Mouse (Mus musculus) myocyte (in vitro differentiated cells): ENCODE data around the gene Cdc123. TPM values are rescaled to one million over a fixed set of nuclear protein-coding genes. Genes with fewer than 3 reads are reported as not detected.

Experiments
- H3K27me3 ChIP-seq: one replicate; pipeline ENCODE4 v1.6.1; 2011; ENCODE audit not compliant: control insufficient read depth, insufficient read depth, insufficient read length
- H3K36me3 ChIP-seq: one replicate; pipeline ENCODE4 v1.6.1; 2011; ENCODE audit not compliant: control insufficient read depth, insufficient read depth
- H3K4me2 ChIP-seq: one replicate; pipeline ENCODE4 v1.6.1; 2011; ENCODE audit warnings: low read depth, control low read depth
- H3K4me3 ChIP-seq: one replicate; pipeline ENCODE4 v1.5.1; 2011; ENCODE audit warnings: mild to moderate bottlenecking, control low read depth, moderate library complexity
- H3K79me2 ChIP-seq: one replicate; pipeline ENCODE4 v1.6.1; 2011; ENCODE audit not compliant: control insufficient read depth, insufficient read depth
- H3ac ChIP-seq: one replicate; pipeline ENCODE4 v1.6.1; 2011; ENCODE audit not compliant: control insufficient read depth, insufficient read length
- CEBPB ChIP-seq: IDR thresholded peaks from 2 replicates; pipeline ENCODE4 v1.6.1; 2011; ENCODE audit warnings: mild to moderate bottlenecking, moderate library complexity; ENCODE audit not compliant: poor library complexity, insufficient read depth, severe bottlenecking
- E2F4 ChIP-seq: IDR thresholded peaks from one replicate; pipeline ENCODE4 v1.6.1; 2011; ENCODE audit warnings: mild to moderate bottlenecking, control low read depth, moderate library complexity; ENCODE audit not compliant: insufficient read depth
- MAX ChIP-seq: IDR thresholded peaks from one replicate; pipeline ENCODE4 v1.6.1; 2011; ENCODE audit warnings: low read depth, mild to moderate bottlenecking, control low read depth
- MYOD1 ChIP-seq, 3 experiments: IDR thresholded peaks; one replicate each; pipeline ENCODE4 v1.6.1; 2011; ENCODE audit warnings: control low read depth in 2 of 3, low read depth in 2 of 3, mild to moderate bottlenecking in 2 of 3, moderate library complexity in 1 of 3; ENCODE audit not compliant: insufficient read length in 2 of 3, control insufficient read depth in 1 of 3
- MYOG ChIP-seq, 3 experiments: IDR thresholded peaks; one replicate each; pipeline ENCODE4 v1.6.1; 2011; ENCODE audit warnings: control low read depth in 2 of 3, low read depth in 2 of 3, mild to moderate bottlenecking in 2 of 3; ENCODE audit not compliant: insufficient read length in 2 of 3, control insufficient read depth in 1 of 3, insufficient read depth in 1 of 3
- POLR2A ChIP-seq: IDR thresholded peaks from one replicate; pipeline ENCODE4 v1.6.1; 2011; ENCODE audit warnings: low read depth, mild to moderate bottlenecking, control low read depth, moderate library complexity; ENCODE audit not compliant: insufficient read length
- POLR2AphosphoS2 ChIP-seq: IDR thresholded peaks from one replicate; pipeline ENCODE4 v1.6.1; 2011; ENCODE audit warnings: low read depth, control low read depth; ENCODE audit not compliant: insufficient read length
- REST ChIP-seq: IDR thresholded peaks from one replicate; pipeline ENCODE4 v1.6.1; 2011; ENCODE audit warnings: mild to moderate bottlenecking, control low read depth, moderate library complexity; ENCODE audit not compliant: insufficient read depth, insufficient read length
- SRF ChIP-seq: IDR thresholded peaks from one replicate; pipeline ENCODE4 v1.6.1; 2011; ENCODE audit warnings: low read depth; ENCODE audit not compliant: control insufficient read depth, insufficient read length
- TCF12 ChIP-seq: IDR thresholded peaks from one replicate; pipeline ENCODE4 v1.6.1; 2011; ENCODE audit warnings: mild to moderate bottlenecking, control low read depth; ENCODE audit not compliant: poor library complexity, insufficient read depth, severe bottlenecking
- TCF3 ChIP-seq: IDR thresholded peaks from one replicate; pipeline ENCODE4 v1.6.1; 2011; ENCODE audit warnings: low read depth, control low read depth; ENCODE audit not compliant: insufficient read length
- USF1 ChIP-seq: IDR thresholded peaks from one replicate; pipeline ENCODE4 v1.6.1; 2011; ENCODE audit warnings: low read depth, mild to moderate bottlenecking, control low read depth, moderate library complexity
- polyA plus RNA-seq: library from polyadenylated mRNA; unstranded; fragments of >200 nt; fragmentation: generic; extraction: Trizol; gene quantifications from one replicate; pipeline ENCODE4 v1.2.1, GENCODE M21; 2012; ENCODE audit warnings: missing spikeins

Gene Cdc123
- polyA plus RNA-seq, 1 experiment = 102 TPM

GRCm38 (mm10) chr2:5869746-5870145 lies 24.8 kb upstream of the Cdc123 start:
- TF ChIP-seq POLR2A = no peak
- Histone ChIP-seq H3K4me3 (no peak overlapping the region), H3K4me2 (no peak overlapping the region), H3K79me2 (no peaks in the 10 kb centered on the region), H3K36me3 (peaks cover 57% of the 10 kb centered on the region), H3ac (no peak overlapping the region), H3K27me3 (no peaks in the 10 kb centered on the region)

GRCm38 (mm10) chr2:5867681-5868080 lies 22.7 kb upstream of the Cdc123 start:
- Histone ChIP-seq H3K36me3 (peaks cover 48% of the 10 kb centered on the region), H3K79me2 (no peaks in the 10 kb centered on the region), H3K4me2 (no peak overlapping the region), H3ac (no peak overlapping the region), H3K27me3 (no peaks in the 10 kb centered on the region), H3K4me3 (no peak overlapping the region)
- TF ChIP-seq SRF (no peak), MAX (no peak), CEBPB (no peak), REST (no peak), MYOG (IDR thresholded peaks at IDR 0.05; ENCODE audit: control insufficient read depth in 1 of 3, insufficient read depth in 1 of 3, insufficient read length in 2 of 3, low read depth in 2 of 3) (no peak), TCF3 (no peak), POLR2A (no peak), MYOD1 (IDR thresholded peaks at IDR 0.05; ENCODE audit: control insufficient read depth in 1 of 3, insufficient read length in 2 of 3, low read depth in 2 of 3) (no peak), POLR2AphosphoS2 (no peak), TCF12 (no peak), USF1 (no peak), E2F4 (no peak)

- H3K36me3 ChIP-seq = peaks cover 38% of the 10 kb centered on the region
- H3K4me2 ChIP-seq = no peak within 1 kb of the TSS
- no peaks in the 10 kb centered on the region for H3K79me2 ChIP-seq
- H3K27me3 ChIP-seq = no peaks in the 10 kb centered on the region
- H3ac ChIP-seq = no peak within 1 kb of the TSS
- TF ChIP-seq CEBPB (no peak), MYOG (IDR thresholded peaks at IDR 0.05; ENCODE audit: control insufficient read depth in 1 of 3, insufficient read depth in 1 of 3, insufficient read length in 2 of 3, low read depth in 2 of 3) (no peak), SRF (no peak), MYOD1 (IDR thresholded peaks at IDR 0.05; ENCODE audit: control insufficient read depth in 1 of 3, insufficient read length in 2 of 3, low read depth in 2 of 3) (no peak), USF1 (no peak), TCF3 (no peak), MAX (no peak)
- no peak within 1 kb of the TSS for H3K4me3 ChIP-seq
Observed at GRCm38 (mm10) chr2:5862834-5863233, 17.9 kb upstream of the Cdc123 start, which contains the start of gene Gm13199. Gm13199 (minus strand) TSS chr2:5862934.

GRCm38 (mm10) chr2:5851866-5852265 lies 6.9 kb upstream of the Cdc123 start:
- Histone ChIP-seq H3K4me2 (no peak overlapping the region), H3K36me3 (peaks cover 5% of the 10 kb centered on the region)
- TF ChIP-seq MYOD1 (IDR thresholded peaks at IDR 0.05; ENCODE audit: control insufficient read depth in 1 of 3, insufficient read length in 2 of 3, low read depth in 2 of 3) (no peak), TCF12 (no peak), USF1 (no peak), POLR2A (no peak), POLR2AphosphoS2 (no peak), MAX (no peak), REST (no peak), MYOG (IDR thresholded peaks at IDR 0.05; ENCODE audit: control insufficient read depth in 1 of 3, insufficient read depth in 1 of 3, insufficient read length in 2 of 3, low read depth in 2 of 3) (no peak), TCF3 (no peak), CEBPB (no peak), E2F4 (no peak), SRF (no peak)

GRCm38 (mm10) chr2:5851116-5851515 lies 6.2 kb upstream of the Cdc123 start:
- H3K4me2 ChIP-seq = no peak overlapping the region
- H3K27me3 ChIP-seq = no peaks in the 10 kb centered on the region
- H3K4me3 ChIP-seq = no peak overlapping the region
- H3ac ChIP-seq = no peak overlapping the region
- TF ChIP-seq POLR2AphosphoS2 = no peak
- TF ChIP-seq SRF = no peak
- TF ChIP-seq MAX = no peak
- TF ChIP-seq POLR2A = no peak
- no peak for TF ChIP-seq USF1
- no peak for TF ChIP-seq TCF12
- no peak for TF ChIP-seq MYOG (IDR thresholded peaks at IDR 0.05; ENCODE audit: control insufficient read depth in 1 of 3, insufficient read depth in 1 of 3, insufficient read length in 2 of 3, low read depth in 2 of 3)
- peaks cover 5% of the 10 kb centered on the region for H3K36me3 ChIP-seq
- H3K79me2 ChIP-seq = peaks cover 52% of the 10 kb centered on the region

More at GRCm38 (mm10) chr2:5851866-5852265, 6.9 kb upstream of the Cdc123 start:
- H3K27me3 ChIP-seq = no peaks in the 10 kb centered on the region
- H3ac ChIP-seq = no peak overlapping the region
- peaks cover 44% of the 10 kb centered on the region for H3K79me2 ChIP-seq
- no peak overlapping the region for H3K4me3 ChIP-seq
